Mouse (Mus musculus) monocyte, adult 5-6 weeks (primary cell): Measurements from ENCODE around the gene Gm1043. TPM values are rescaled to one million over a fixed set of nuclear protein-coding genes. Genes with fewer than 3 reads are reported as not detected.

ENCODE experiments used
- ATAC-seq: fragments of 153-309, 156-312 bp; replicated peaks from 2 replicates; pipeline ENCODE4 v1.8.0; 2017; ENCODE audit warnings: mild to moderate bottlenecking; ENCODE audit not compliant: low TSS enrichment, insufficient number of reproducible peaks, severe bottlenecking, poor library complexity, low FRiP score
- total RNA-seq: library from RNA; stranded (forward); fragments of 200-1000, 200-491, 200-594 nt; gene quantifications from 3 replicates; pipeline ENCODE4 v1.2.3, GENCODE M21; 2017

The Gm1043 gene
- total RNA-seq, 1 experiment from 2014 or later: 1.8 TPM

DNA sequence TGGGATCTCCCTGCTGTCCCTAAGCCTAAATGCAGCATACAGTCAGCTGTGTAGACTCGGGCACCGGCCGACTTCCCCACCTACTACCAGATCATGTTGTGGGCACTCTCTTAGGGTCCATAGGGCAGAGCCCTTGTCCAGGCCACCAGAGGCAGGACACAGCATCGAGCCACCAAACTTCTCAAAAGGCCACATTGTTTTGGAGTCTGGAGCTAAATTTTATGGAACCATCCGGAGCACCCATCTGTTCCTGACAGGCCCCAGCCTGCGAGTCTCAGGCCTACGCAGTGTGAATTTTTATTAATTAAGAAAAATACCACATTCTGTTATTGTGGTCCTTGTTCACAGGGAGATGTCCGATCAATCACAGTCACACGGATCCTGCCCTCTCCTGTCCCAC is 94.7 kb downstream of the Gm1043 start:
- ATAC-seq: no peak

DNA sequence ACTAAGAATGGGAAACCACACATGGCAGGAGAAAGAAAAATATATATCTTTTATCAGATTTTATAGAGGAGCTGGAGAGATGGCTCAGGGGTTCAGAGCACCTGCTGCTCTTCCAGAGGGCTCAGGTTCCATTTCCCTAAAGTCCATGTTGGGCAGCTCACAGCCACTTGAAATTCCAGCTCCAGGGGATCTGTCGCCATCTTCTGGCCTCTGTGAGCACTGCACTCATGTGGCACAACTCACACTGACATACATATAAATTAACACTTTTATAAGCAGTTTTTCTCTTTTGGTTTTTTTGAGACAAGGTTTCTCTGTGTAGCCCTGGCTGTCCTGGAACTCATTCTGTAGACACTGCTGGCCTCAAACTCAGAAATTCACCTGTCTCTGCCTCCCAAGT is 95.5 kb downstream of the Gm1043 start:
- no peak for ATAC-seq

DNA sequence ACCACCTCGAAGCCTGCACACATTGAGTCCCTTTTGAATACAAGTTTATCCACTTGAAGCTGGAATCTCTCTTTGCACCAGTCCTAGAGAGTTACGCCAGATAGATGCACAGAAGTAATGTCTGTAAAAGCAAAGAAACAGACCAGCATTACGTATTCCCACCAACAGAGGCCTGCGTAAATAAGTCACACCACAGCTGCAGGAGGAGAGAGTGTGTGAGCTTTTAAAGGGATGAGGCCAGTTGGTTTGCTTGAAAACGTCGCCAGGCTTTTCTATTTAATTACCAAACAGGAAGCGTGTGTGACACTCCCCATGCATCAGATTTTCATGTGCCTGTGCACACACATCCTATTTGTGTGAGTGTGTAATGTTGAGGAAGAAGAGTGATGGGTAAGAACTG is 99.4 kb downstream of the Gm1043 start:
- ATAC-seq: no peak

- no peak for ATAC-seq
These were observed 105.2 kb downstream of the Gm1043 start for GRCm38 (mm10) chr5:37190378-37190777.

GRCm38 (mm10) chr5:37196196-37196595 is 111.0 kb downstream of the Gm1043 start:
- no peak for ATAC-seq

DNA sequence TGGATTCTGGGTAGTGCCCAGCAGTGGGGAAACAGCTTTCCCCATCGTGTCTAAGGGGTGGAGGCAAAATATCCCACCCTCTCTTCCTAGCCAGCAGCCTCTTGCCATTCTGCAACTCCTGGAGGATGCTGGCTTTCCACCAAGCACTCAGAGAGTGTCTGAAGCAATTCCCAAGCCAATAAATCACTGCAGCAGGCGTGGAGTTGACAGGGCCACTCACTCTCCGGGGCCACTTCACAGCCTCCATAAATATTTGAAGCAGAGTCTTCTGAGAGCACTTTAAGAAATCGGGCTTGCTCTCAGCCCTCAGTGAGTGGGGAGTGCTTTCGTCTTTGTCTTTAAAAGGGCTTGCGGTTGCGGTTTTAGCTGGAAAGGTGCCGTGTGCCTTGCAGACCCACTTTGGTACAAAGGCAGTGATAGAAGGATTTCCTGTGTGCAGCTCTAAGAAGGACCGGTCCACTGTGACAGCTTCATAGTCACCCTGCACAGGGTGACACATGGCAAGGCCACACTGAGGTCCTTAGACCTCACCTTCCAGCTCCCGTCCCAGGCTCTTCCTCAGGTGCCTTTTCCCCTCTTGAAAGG is 111.6 kb downstream of the Gm1043 start:
- ATAC-seq: no peak

- ATAC-seq: no peak
These were observed 112.3 kb downstream of the Gm1043 start for GRCm38 (mm10) chr5:37197423-37197822.

DNA sequence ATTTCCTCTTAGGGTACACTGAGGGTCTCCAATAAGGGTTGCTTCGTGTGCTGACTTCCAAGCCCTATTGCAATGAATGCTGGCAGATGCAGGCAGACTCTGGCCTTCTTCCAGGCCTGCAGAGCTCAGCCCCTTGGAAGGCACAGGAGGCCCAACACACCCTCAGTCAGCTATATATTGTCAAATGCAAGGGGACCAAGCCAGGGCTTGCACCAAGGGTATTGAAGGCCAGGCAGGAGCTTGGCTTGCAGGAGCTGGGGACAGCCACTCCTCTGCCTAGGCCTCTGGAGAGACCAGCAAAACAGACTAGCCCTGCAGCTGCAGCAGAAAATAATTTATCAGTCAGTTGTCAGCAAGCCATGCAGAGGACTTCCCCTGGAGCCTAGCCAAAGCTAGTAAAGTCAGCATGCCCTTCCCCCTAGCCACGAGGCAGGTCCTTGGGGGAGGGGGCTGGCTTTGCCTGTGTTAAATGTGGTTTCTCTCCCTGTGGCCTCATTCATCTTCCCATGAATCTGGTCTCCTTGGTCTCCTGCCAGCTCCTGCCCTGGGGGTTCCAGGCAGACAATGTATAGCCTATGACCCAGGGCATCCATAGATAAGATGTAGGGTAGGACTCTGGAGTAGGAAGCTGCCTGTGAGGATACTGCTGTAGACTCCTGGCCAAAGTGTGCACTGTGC is 113.0 kb downstream of the Gm1043 start:
- no peak for ATAC-seq

GRCm38 (mm10) chr5:37202285-37202684 is 117.1 kb downstream of the Gm1043 start:
- no peak for ATAC-seq

- ATAC-seq: no peak
These were observed 119.7 kb downstream of the Gm1043 start for GRCm38 (mm10) chr5:37204886-37205285.

DNA sequence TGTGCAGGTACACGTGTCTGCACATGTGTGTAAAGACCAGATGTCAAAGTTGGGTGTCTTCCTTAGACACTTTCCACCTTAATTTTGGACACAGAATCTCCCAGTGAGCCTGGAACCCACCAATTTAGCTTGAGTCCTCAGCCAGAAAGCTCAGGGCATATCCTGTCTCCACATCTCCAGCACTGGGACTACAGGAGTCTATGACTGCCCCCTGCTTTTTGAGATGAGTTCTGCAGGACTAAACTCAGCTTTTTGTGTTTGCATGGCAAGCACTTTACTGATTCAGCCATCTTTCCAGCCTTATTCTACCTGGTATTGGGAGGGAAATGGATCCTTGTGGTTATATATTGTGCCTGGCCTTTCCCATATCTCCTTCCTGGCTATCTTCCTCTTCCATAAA is 120.2 kb downstream of the Gm1043 start:
- ATAC-seq: no peak

DNA sequence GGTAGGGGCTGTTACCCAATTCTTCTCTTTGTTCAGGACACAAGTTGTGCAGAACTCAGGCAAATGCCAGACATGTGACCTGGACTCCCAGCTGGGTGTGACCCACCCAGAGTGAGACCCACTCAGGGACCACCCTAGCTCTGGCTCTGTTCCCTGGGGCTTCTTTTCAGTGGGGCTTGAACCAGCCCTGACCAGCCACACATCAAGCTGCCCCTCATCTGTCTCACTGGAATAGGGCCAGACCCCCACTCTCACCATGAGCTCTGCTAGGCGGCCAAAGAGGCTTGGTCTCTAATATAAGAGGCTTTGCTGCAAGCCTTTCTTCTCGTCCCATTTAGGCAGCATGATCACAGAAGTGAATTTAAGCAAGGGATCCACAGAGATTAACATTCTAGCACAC is 121.2 kb downstream of the Gm1043 start:
- ATAC-seq: no peak

GRCm38 (mm10) chr5:37212938-37213708 is 128.0 kb downstream of the Gm1043 start:
- no peak for ATAC-seq

- no peak for ATAC-seq
These were observed 128.5 kb downstream of the Gm1043 start for GRCm38 (mm10) chr5:37213709-37214103.

DNA sequence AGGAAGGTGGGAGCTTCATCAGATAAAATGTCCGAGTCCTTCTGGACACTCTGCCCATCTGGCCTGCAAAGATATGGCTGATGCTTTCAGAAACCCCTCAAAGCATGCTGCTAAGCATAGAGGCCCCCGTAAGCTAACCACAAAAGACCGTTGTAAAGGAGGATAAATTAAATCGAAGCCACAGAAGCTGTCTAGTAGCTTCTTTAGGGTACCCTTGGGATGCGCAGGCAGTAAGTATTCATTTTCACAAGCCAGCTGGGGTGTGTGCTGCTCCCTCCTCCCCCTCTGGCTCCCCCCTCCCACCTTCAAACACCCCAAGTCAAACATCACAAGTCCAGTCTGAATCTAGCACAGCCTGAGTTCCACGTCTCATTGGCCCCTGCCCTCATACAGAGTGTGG is 129.4 kb downstream of the Gm1043 start:
- ATAC-seq: no peak

GRCm38 (mm10) chr5:37215276-37215675 is 130.1 kb downstream of the Gm1043 start:
- ATAC-seq: no peak

GRCm38 (mm10) chr5:37219615-37220014 is 134.4 kb downstream of the Gm1043 start:
- no peak for ATAC-seq

- no peak for ATAC-seq
These were observed 135.4 kb downstream of the Gm1043 start for GRCm38 (mm10) chr5:37220575-37220974.

- no peak for ATAC-seq
These were observed 136.4 kb downstream of the Gm1043 start for GRCm38 (mm10) chr5:37221563-37221962.

GRCm38 (mm10) chr5:37222316-37222715 is 137.1 kb downstream of the Gm1043 start:
- no peak for ATAC-seq
